In the genomic region with DNA sequence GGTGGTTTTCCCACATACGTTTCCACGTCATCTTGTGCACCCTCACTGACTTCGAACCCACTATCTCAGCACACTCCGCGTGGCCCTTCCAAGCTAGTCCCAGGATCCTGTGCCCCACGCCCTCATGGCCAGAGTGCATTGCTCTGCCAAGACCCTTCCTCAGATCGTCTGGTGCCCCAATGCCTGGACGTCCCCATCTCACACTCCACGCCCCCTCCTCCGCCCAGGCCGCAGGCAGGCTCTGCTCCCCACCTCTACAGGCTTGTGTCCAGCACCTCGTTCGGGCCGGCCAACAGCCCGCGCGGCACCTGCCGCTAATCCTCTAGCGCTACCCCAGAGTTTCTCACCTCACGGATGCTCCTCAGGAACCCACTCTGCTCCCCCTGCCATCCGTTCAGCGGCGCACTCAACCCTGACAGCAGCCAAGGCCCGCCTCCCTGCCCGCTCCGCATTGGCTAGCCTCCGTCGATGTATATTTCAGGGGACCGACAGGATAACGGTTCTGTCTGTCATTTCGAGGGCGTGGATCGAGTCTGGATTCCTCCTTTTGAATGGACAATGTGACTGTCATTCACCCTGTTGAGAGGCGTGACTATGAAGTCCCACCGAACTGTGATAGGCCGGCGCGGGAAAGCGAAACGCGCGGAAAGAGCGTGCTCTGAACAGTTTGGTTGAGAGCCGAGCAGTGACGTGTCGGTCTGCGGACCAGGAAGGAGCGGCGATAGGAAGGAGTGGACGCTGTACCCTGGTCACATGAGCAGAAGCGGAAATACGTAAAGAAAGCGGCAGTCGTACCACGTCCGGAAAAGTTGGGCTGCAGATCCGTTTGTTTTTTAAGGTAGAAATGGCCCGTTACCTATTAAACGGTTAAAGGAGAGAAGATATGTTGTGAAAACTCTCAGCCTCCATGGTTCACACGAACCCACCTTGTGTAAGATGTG, we compare ENCODE assay signal across 1 mouse cellular context.
TF ChIP-seq lines count a peak whose summit lies in the region.

A gene (minus strand): TSS at position 477 of the 941 bp plus-strand sequence.

TF ChIP-seq in MEL, 35 proteins besides CTCF, POLR2A, EP300 and RAD21 (continued from another document):
- TF ChIP-seq GABPA (IDR thresholded peaks at IDR 0.05; ENCODE audit: low read depth, low read length) (no peak), SIN3A (IDR thresholded peaks at IDR 0.05; ENCODE audit: low read length) (peak; percentile 92), MAZ (IDR thresholded peaks at IDR 0.05; ENCODE audit: low read depth, low read length) (no peak), CHD1 (IDR thresholded peaks at IDR 0.05; ENCODE audit: low read depth, low read length) (no peak)
TF ChIP-seq in MEL: peak in this region for 16.
